Mouse (Mus musculus) small intestine, adult 2 months (tissue): ENCODE data around the gene Npm3.

Source experiments
- CTCF ChIP-seq: fragments of 200-500 bp; IDR thresholded peaks from 2 replicates; pipeline ENCODE4 v1.5.1; 2012; ENCODE audit warnings: low read depth, mild to moderate bottlenecking, control low read depth, inconsistent platforms, low read length, moderate library complexity, mixed read lengths; ENCODE audit not compliant: insufficient replicate concordance, insufficient read length; ENCODE audit errors: extremely low read depth
- POLR2A ChIP-seq: fragments of 200-500 bp; IDR thresholded peaks from 2 replicates; pipeline ENCODE4 v1.6.1; 2012; ENCODE audit warnings: low read depth, mild to moderate bottlenecking, control low read depth, inconsistent platforms, low read length, moderate library complexity

DNA sequence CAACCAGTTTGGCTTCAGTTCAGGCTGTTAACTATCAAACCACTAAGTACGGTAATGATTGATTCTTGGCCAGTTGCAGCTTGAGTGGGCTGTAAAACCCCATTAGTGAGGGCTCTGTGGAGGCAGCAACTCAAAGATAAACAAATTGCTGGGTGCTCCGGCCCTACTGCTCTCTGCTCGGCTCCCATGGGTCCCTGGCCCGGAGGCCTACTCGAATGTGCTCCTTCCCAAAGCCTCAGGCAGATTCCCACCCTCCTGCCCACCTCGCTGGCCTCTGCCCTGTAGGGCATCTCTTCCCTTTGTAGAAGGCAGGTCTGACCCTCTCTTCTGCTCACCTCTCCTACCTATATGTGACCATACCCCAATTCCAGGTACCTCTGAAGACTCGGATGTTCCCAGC lies 14.6 kb downstream of the Npm3 start:
- TF ChIP-seq POLR2A (no peak), CTCF (no peak)
